Mouse (Mus musculus) spleen, adult 2 months (tissue): Measurements from ENCODE around the gene Cpm.

Experiments used
- CTCF ChIP-seq: fragments of 200-500 bp; IDR thresholded peaks from 2 replicates; pipeline ENCODE4 v1.5.1; 2011; ENCODE audit warnings: mild to moderate bottlenecking, inconsistent platforms; ENCODE audit not compliant: insufficient read depth, insufficient read length, insufficient replicate concordance; ENCODE audit errors: extremely low read depth
- POLR2A ChIP-seq: fragments of 200-500 bp; IDR thresholded peaks from 2 replicates; pipeline ENCODE4 v1.6.1; 2011; ENCODE audit warnings: low read depth, low read length, inconsistent platforms

- TF ChIP-seq CTCF: no peak
- TF ChIP-seq POLR2A: no peak
These were observed 82.1 kb downstream of the Cpm start for GRCm38 (mm10) chr10:117711408-117711807.
